Mouse (Mus musculus) heart, adult 2 months (tissue): ENCODE measurements at regions not wholly inside any gene's neighbourhood (a gene's known extent, or its start where the extent isn't known, plus 50 kb on each side); places are given as distances from the start of the nearest gene placed in this dataset.
A peak's percentile ranks its signal among the peaks of the same experiment; 100 is the strongest.

Experiments
- DNase-seq, 2 experiments: peaks; one replicate each; pipeline ENCODE4 v3.0.0; 2021
- H3K27ac ChIP-seq: fragments of 200-600 bp; 2 replicates; pipeline ENCODE4 v1.8.1; 2022
- H3K27me3 ChIP-seq: fragments of 200-500 bp; 2 replicates; pipeline ENCODE4 v1.6.1; 2012; ENCODE audit warnings: mild to moderate bottlenecking, low read length, inconsistent platforms, mixed read lengths; ENCODE audit not compliant: control insufficient read depth, insufficient read depth
- H3K36me3 ChIP-seq: fragments of 200-500 bp; 2 replicates; pipeline ENCODE4 v1.6.1; 2012; ENCODE audit warnings: low read length, inconsistent platforms; ENCODE audit not compliant: control insufficient read depth, insufficient read depth
- H3K4me1 ChIP-seq: fragments of 200-500 bp; 2 replicates; pipeline ENCODE4 v1.6.1; 2011; ENCODE audit warnings: low read length; ENCODE audit not compliant: control insufficient read depth, insufficient read depth
- H3K4me3 ChIP-seq: fragments of 200-600 bp; 2 replicates; pipeline ENCODE4 v1.8.1; 2022
- H3K79me2 ChIP-seq: fragments of 200-500 bp; replicated peaks from 2 replicates; pipeline ENCODE4 v1.6.1; 2012; ENCODE audit warnings: mild to moderate bottlenecking, inconsistent platforms, low read length, moderate library complexity, mixed read lengths; ENCODE audit not compliant: control insufficient read depth, insufficient read depth
- H3K9ac ChIP-seq: fragments of 200-500 bp; 2 replicates; pipeline ENCODE4 v1.6.1; 2012; ENCODE audit warnings: low read depth, mild to moderate bottlenecking, control low read depth, inconsistent platforms, low read length, mixed read lengths
- CTCF ChIP-seq: fragments of 200-600 bp; IDR thresholded peaks from 2 replicates; pipeline ENCODE4 v1.8.1; 2022; ENCODE audit warnings: antibody characterized with exemption, mild to moderate bottlenecking, moderate library complexity
- EP300 ChIP-seq: fragments of 200-500 bp; IDR thresholded peaks from 2 replicates; pipeline ENCODE4 v1.6.1; 2011; ENCODE audit warnings: low read depth, low read length, control low read depth; ENCODE audit not compliant: insufficient read depth
- POLR2A ChIP-seq: fragments of 200-500 bp; IDR thresholded peaks from 2 replicates; pipeline ENCODE4 v1.6.1; 2011; ENCODE audit warnings: mild to moderate bottlenecking, low read depth, low read length, control low read depth; ENCODE audit not compliant: insufficient read depth
- WGBS: fragments of 180-500 bp; shearing (Covaris S2); methylation state at CpG from one replicate; pipeline ENCODE4 v1.1.7; 2018; 5-methylcytosine and 5-hydroxymethylcytosine counted together
- intact Hi-C: fragments of 180-260 bp; cut with DNase I; formaldehyde crosslinking; loops from one replicate; pipeline ENCODE4 v1.15.1; 2025

DNA sequence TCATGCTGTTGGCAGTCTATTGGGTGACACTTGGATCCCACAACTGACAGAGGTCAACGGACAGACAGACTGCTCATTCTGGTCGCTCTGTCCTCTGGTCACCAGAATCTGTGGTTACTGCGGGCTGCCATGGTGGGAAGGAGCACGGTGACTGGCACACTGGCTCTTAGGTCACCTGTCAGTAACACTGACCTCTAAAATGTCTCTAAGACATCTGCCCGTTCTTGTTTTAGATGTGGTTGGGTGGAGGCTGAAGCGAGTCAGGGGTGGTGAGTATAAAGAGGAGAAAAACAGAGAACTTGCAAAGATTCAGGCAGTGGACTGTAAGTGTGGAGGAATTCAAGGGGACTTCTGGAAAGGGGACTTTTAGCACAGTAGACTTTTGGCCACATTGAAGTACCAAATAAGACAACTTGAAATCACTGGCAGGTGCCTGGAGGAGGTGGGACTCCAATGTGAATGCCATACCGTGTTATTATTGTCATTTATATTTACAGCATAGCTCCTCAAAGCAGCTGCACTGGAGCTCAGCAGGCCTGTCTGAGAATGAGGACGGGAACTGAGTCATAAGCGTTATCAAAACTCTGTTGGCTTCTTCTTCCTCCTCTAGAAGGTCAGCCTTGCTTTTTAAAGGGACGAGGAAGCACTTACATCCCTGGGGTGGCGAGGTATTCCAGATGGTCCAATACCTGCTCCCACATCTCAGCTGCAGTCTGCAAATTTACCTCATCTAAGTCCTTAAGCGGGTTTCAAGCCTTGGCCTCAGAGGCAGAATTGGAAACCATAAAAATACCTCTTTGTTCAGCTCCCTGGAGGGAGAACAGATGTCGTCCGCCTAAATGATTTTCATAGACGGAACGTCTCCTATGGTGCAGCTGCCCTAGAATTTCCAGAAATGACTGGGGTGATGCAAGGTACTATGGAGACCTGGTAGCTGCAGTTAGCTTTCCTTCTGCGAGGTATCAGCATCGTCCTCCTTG is 351.3 kb downstream of the Nuak1 start:
- intact Hi-C loops, result no loop called here
- H3K79me2 ChIP-seq, result no peaks in the 10 kb centered on the region
- no peak for DNase-seq
- no peak overlapping the region for H3K9ac ChIP-seq
- no peaks in the 10 kb centered on the region for H3K4me1 ChIP-seq
- TF ChIP-seq EP300 (no peak), POLR2A (no peak), CTCF (no peak)
- no peak overlapping the region for H3K4me3 ChIP-seq
- H3K27ac ChIP-seq, result no peak overlapping the region
- H3K36me3 ChIP-seq, result no peaks in the 10 kb centered on the region
- H3K27me3 ChIP-seq, result no peaks in the 10 kb centered on the region
- WGBS, result 68% methylated on average over 18 of the region's 18 CpGs

DNA sequence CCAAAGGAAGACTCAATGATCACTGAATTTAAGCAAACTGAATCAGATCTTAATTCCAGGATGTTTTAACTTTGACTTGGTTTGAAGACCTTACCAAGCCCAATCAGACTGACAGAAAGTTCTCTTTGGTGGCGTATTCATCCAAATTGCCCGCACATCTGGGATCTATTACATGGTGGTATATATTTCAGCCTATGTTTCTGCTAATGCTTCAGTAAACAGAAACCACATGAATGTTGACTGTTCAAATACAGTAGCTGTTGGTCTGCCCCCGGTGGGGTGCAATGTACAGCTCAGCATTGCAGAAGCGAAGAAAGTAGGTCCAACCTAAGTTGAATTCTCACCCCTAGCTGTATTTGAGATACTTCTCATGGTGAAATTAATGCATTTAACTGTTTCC is 346.5 kb downstream of the Nuak1 start:
- Histone ChIP-seq H3K27me3 (no peaks in the 10 kb centered on the region), H3K9ac (no peak overlapping the region), H3K4me1 (no peaks in the 10 kb centered on the region), H3K27ac (no peak overlapping the region), H3K36me3 (no peaks in the 10 kb centered on the region), H3K79me2 (no peaks in the 10 kb centered on the region), H3K4me3 (no peak overlapping the region)
- intact Hi-C loops, result no loop called here
- TF ChIP-seq POLR2A, result no peak
- no peak for TF ChIP-seq CTCF
- no peak for TF ChIP-seq EP300
- no peak for DNase-seq
- 95% methylated on average over 4 of the region's 4 CpGs for WGBS

DNA sequence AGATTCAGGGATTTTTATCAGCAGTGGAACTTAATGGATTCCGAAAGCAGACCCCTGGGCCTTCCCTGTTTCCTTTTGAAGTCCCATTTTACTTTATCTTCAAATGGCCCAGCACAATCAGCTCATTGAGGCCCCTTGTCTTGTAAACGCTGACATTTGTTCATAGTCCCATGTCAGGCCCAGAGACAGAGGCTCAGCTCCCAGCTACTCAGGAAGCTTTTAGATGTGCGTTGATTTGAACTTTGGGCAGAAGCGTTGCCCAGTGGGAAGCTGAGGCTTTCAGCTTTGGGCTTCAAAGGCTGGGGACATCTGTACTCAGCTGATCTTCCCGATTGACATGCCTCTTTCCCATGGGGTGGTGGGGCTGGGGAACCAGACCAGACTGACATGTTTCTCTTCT is 343.2 kb downstream of the Nuak1 start:
- Histone ChIP-seq H3K27ac (no peak overlapping the region), H3K9ac (no peak overlapping the region), H3K79me2 (no peaks in the 10 kb centered on the region), H3K4me1 (no peaks in the 10 kb centered on the region), H3K27me3 (no peaks in the 10 kb centered on the region), H3K36me3 (no peaks in the 10 kb centered on the region), H3K4me3 (no peak overlapping the region)
- WGBS, result 60% methylated on average over 5 of the region's 5 CpGs
- DNase-seq, result no peak
- intact Hi-C loops, result no loop called here
- no peak for TF ChIP-seq POLR2A
- TF ChIP-seq EP300, result no peak
- TF ChIP-seq CTCF, result no peak

DNA sequence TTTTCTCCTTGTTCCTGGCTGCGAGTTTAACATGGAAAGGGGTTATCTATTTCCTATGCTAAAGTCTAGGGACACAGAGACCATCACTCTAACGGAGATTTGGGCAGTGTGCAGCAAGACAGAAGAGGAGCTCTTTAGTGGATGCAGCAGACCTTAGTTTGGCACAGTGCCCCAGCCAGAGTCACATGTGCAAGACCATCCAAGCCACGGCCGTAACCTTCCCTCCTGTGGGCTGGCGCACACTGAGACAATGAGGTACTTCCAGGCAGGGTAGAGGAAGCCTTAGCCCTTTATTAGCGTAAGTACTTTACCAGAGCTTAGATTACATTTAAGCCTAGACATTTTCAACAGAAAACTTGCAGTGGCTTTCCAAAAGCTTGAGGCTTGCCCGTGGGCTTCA is 336.4 kb downstream of the Nuak1 start:
- intact Hi-C loops, result loop anchor here (5.0 kb wide), 1 partner anchor 72 kb away; no protein-coding TSS in a partner anchor
- TF ChIP-seq EP300, result no peak
- no peak for TF ChIP-seq CTCF
- no peak overlapping the region for H3K27ac ChIP-seq
- 53% methylated on average over 7 of the region's 7 CpGs for WGBS
- H3K27me3 ChIP-seq, result no peaks in the 10 kb centered on the region
- H3K36me3 ChIP-seq, result no peaks in the 10 kb centered on the region
- H3K9ac ChIP-seq, result no peak overlapping the region
- H3K4me1 ChIP-seq, result peaks cover 2% of the 10 kb centered on the region
- H3K79me2 ChIP-seq, result no peaks in the 10 kb centered on the region
- no peak overlapping the region for H3K4me3 ChIP-seq
- peak; percentile 45 to 65 for DNase-seq

DNA sequence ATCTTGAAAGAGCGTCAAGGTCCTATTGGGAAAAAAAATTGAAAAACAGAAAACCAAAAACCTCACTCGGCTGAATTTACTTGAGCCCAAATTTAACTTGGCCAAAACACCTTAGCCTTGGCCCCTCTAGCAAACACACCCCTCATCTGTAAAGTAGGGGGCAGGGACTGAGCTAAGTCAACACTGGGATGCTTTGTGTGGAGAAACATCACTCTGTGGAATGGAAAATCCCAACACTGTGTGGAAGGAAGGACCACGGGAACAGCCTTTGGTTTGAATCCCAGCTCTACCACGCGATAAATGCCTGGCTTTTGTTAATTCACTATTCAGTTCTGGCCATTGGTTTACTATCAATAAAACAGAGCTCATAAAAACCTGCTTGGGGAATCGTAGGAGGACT is 335.8 kb downstream of the Nuak1 start:
- Histone ChIP-seq H3K79me2 (no peaks in the 10 kb centered on the region), H3K36me3 (no peaks in the 10 kb centered on the region), H3K27me3 (no peaks in the 10 kb centered on the region), H3K4me3 (no peak overlapping the region), H3K9ac (no peak overlapping the region), H3K4me1 (peaks cover 5% of the 10 kb centered on the region), H3K27ac (no peak overlapping the region)
- DNase-seq, result no peak
- 72% methylated on average over 6 of the region's 6 CpGs for WGBS
- TF ChIP-seq EP300 (no peak), POLR2A (no peak), CTCF (no peak)
- intact Hi-C loops, result loop anchor here (5.0 kb wide), 1 partner anchor 72 kb away; no protein-coding TSS in a partner anchor

DNA sequence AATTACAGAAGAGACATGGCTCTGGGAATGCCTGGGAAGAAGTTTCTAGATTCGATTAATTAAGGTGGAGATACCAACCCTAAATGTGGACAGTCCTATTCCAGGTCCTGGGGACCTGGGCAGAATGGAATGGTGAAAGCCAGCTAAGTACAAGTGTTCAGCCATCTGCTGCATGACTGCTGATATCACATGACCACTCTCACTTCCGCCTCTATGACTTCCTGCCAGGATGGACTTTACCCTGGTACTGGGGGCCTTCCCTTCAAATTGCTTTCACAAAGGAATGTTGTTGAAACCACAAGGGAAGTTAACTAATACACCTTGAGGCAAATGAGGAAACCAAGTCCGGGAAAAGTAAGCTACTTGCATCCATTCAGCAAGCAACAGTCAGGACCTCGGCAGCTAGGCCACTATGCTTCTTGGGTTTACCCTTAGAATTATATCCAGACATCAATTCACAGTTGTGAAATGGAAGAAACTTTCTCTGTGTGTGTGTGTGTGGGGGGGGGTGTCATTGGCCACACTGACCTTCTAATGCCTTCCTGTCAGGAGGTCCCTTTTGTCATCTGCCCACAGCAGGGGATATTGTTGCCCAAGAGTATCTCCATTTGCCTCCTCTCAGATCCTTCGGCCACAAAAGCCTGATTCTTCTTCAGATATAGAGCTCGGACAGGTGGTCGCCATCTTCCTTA is 330.6 kb downstream of the Nuak1 start:
- H3K9ac ChIP-seq, result no peak overlapping the region
- no peaks in the 10 kb centered on the region for H3K36me3 ChIP-seq
- WGBS, result 77% methylated on average over 7 of the region's 7 CpGs
- no peaks in the 10 kb centered on the region for H3K79me2 ChIP-seq
- peaks cover 4% of the 10 kb centered on the region; the same call in 1 of the 2 replicates for H3K4me1 ChIP-seq
- intact Hi-C loops, result no loop called here
- no peak overlapping the region for H3K27ac ChIP-seq
- no peak overlapping the region for H3K4me3 ChIP-seq
- no peak for DNase-seq
- no peaks in the 10 kb centered on the region for H3K27me3 ChIP-seq
- TF ChIP-seq CTCF (no peak), EP300 (no peak), POLR2A (no peak)
